Mouse (Mus musculus) mesoderm, embryonic 11.5 days (tissue): Measurements from ENCODE around the gene Arhgap6.

Experiments
- DNase-seq: peaks from one replicate; pipeline ENCODE4 v3.0.0-alpha.2; 2012; ENCODE audit warnings: low read depth, low spot score

The Arhgap6 gene

GRCm38 (mm10) chrX:168794974-168795858 lies at the start of gene Arhgap6:
TSS of gene Arhgap6 (plus strand) at chrX:168795099.
- DNase-seq, result peak; percentile 30

- no peak for DNase-seq
Measured at GRCm38 (mm10) chrX:168747011-168747410, 47.9 kb upstream of the Arhgap6 start.

DNA sequence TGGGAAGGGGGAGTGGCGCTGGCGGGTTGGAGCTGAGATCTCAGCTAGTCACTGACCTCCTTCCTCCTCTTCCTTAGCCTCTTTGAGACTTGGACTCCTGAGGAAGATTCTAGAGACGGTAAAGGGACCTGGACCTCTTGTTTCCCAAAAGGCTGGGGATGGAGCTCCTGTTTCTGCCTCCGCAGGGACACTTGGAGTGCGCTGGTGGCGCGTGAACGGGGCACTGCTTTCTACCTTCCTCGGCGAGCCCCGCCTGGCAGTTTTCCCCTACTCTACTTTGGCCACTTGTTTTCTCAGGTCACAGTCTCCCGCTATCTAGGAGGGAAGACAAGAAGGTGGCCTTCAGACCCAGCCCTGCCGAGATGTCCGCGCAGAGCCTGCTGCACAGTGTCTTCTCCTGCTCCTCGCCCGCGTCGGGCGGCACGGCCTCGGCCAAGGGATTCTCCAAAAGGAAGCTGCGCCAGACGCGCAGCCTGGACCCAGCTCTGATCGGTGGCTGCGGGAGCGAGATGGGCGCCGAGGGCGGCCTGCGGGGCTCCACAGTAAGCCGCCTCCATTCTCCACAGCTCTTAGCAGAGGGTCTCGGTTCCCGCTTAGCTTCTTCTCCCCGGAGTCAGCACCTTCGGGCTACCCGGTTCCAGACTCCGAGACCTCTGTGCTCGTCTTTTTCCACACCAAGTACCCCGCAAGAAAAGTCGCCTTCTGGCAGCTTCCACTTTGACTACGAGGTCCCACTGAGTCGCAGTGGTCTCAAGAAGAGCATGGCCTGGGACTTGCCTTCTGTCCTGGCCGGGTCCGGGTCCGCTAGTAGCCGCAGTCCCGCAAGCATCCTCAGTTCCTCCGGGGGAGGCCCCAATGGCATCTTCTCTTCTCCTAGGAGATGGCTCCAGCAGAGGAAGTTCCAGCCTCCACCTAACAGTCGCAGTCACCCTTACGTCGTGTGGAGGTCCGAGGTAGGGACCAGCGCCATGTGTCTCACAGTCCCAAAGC lies 1.3 kb downstream of the Arhgap6 start:
- peak; percentile 19 for DNase-seq

GRCm38 (mm10) chrX:168804677-168805076 lies 9.8 kb downstream of the Arhgap6 start:
- no peak for DNase-seq

DNA sequence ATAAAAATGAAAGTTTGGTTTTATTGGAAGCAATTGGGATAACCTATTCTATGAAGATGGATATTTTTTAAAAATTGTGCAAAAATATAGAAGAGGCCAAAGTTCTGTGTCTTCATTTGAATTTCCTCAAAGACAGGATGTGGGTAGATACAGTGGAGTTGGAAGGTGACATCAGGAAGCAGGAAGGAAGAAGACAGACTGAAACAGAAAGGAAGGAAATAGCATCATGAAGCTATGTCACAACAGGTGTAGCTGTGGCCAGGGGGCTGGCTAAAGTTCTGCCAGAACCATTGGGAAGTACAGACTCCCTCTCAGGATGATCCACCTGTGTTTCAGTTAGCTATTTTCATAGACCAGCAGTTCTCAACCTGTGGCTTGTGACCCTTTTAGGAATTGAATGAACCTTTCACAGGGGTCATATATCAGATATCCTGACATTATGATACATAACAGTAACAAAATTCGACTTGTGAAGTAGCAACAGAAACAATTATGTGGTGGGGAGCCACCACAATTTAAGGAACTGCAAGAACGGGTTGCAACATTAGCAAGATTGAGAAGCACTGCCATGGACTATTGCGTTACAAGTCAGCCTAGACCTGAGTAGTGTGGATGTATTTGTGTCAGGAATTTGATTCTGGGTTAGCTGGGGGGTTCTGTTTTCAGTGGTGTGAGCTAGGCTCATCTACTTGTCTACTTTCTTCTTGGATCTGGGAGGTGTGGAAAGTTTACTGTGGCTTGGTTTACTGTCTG lies 15.8 kb downstream of the Arhgap6 start:
- no peak for DNase-seq

DNA sequence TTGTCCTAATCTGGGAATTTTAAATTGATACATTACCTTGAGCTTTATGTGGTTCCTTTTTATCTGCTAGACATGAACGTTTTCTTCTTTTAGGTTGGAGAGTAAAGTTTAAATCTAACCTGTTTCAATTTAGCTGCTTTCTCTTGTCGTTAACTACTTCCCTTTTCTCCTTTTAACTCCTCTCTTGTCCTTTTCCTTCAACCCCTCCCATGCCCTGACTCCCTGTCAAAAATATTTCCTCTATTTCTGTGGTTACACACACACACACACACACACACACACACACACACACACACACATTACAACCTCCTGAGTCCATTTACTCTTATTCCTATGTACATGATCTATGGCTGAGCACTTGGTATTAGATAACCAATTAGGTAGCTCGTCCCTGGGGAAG lies 24.0 kb downstream of the Arhgap6 start:
- DNase-seq, result no peak

GRCm38 (mm10) chrX:168824166-168824565 lies 29.3 kb downstream of the Arhgap6 start:
- DNase-seq, result no peak

DNA sequence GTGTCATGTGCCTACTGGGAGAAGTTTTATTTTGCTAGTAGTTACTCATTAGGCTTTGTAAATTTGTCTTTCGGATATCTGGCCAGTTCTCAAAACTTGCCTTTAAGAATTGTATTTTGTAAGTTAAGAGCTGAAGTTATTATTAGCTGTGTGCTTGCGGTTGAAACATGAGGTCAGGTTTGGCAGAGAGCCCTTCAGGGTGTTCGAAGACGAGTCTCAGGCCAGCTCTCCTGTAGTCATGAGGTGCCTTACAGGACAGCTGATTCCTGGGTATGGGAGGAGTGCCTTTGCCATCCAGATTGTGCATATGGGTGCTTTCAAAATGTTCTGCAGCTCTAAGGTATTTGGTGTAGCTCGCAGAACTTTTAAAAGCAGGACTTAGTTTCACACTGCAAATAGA lies 37.4 kb downstream of the Arhgap6 start:
- no peak for DNase-seq

GRCm38 (mm10) chrX:168848062-168848461 lies 53.2 kb downstream of the Arhgap6 start:
- DNase-seq, result no peak

DNA sequence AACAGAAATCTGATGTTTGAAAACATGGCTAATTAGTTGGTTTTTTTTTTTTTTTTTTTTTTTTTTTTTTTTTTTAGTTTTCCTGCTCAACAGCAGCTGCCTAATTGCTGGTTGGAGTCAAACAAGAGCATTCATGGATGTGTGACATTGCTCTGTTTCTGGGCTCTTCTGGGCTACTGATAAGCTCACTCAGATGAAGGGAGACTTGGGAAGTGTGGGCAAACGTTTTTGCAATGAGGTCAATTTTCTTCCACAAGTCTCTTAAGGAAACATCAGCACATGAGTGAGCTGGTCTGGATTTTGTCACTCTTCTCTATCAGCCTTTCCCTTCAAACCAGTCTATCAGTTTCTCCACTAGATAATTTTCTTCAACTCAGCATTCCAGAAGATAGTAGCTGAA lies 79.8 kb downstream of the Arhgap6 start:
- DNase-seq, result no peak

- no peak for DNase-seq
Measured at GRCm38 (mm10) chrX:168903557-168903956, 108.7 kb downstream of the Arhgap6 start.

DNA sequence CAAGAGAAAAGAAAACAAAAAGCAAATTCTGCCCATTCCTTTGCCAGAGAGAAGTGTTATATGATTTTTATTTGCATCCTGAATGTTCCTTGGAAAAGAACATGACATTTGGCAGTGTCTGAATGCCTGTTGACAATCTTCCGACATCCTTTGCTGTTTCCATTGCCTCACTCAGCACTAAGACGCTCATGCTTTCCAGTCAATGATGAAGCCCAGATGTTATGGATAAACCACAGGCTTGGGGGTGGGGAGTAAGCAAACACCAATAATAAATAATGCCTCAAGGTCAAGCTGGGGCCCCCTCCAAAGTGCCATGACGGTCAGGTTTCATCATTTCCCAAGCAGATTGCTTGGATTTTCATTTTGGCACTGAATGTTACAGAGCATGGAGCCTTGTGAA lies 109.2 kb downstream of the Arhgap6 start:
- DNase-seq, result no peak

DNA sequence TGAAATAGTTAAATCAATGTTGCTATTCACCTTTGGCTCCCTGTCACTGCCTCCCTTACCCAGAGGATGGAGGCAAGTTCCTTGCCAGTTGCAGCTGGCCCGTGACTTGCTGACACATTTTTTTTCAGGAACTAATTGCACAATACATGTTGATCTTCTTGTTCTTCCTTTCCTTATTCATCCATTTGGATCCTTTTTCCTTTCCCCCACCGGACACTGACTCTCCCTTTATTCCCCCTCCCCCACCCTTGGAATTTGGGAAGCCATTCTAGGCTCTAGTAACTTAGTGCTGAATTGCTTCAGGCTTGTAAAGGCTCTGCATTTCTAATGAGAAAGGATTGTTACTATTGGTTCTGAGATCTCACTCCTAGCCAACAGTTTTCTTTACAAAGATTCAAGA lies 112.7 kb downstream of the Arhgap6 start:
- DNase-seq, result no peak

GRCm38 (mm10) chrX:168913519-168913918 lies 118.6 kb downstream of the Arhgap6 start:
- no peak for DNase-seq

DNA sequence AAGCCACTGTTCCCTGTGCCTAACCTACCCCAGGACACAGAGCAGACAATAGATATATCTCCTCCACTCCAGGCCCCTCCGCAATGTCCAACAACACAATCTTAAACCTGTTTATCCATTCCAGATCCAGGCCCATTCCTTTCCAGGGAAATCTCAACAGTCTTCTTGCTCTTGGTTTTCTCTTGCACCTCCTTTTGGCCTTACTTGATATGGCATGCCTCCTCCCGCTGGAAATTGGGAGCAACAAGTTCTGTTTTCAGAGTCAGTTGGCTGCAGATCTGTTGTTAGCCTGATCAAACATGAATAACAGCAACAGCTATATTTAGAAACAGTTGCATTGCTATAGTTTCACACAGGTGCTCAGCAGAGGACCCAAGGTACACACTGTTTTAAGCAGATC lies 126.0 kb downstream of the Arhgap6 start:
- DNase-seq, result no peak

GRCm38 (mm10) chrX:168932420-168932819 lies 137.5 kb downstream of the Arhgap6 start:
- no peak for DNase-seq

DNA sequence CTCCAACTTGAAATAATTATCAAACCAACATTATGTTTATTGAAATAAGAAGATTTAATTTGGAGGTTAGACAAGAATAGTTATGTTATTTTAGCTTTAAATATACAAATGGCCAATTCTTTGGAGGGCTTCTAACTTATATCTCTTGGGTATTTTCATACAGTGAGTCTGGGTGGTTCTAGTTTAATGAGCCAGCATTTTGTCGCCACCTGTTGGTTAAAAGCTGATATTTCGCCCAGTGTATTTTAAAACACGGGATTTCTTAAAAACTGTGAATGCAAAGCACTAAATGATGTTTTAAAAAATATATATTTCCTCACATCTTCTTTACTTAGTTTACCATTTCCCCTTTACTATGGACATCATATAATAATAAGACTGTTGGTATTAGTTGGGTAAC lies 140.5 kb downstream of the Arhgap6 start:
- peak; percentile 12 for DNase-seq

- peak; percentile 1 for DNase-seq
Measured at GRCm38 (mm10) chrX:168937941-168938340, 143.0 kb downstream of the Arhgap6 start.

DNA sequence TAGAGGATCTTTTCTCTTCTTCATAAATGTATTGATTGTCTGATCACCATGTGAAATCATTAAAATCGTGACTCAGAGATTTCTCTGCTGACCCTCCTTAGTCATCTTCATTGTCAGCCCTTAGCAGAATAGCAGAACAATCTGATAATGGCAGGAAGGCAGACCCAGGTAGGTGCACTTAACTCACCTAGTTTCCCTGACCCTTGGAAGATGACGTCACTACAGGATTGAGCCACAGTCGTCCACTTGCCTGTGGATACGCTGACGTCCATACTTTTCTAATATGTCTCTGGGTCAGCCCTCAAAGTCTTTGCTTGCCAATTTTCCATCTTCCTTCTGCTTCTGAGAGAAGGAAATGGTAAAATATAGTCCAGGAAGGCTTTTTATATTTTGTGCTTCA lies 146.8 kb downstream of the Arhgap6 start:
- DNase-seq, result no peak

- DNase-seq, result no peak
Measured at GRCm38 (mm10) chrX:168943217-168943616, 148.3 kb downstream of the Arhgap6 start.

DNA sequence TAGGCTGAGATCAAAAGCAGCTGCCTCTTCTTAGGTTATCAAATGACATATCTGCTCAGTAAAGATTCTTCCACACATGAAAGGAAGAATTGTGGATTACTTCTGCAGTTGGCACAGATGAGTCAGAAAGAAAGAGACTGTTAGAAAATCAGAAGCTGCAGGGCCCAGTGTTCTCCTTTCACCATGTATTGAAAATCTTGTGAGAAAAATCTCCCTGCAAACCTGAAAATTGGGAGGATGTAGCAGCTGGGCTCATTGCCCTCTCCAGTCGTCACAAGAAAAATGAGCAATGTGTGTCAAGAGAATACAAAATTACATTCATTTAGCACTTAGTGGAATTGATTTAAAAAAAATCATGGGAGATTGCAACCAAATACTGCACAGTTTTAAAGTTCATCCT lies 180.5 kb downstream of the Arhgap6 start:
- no peak for DNase-seq

- DNase-seq, result peak; percentile 9
Measured at GRCm38 (mm10) chrX:168977776-168978175, 182.9 kb downstream of the Arhgap6 start.
